Mouse (Mus musculus) thymus, postnatal 0 days (tissue): ENCODE measurements around the gene Syvn1. TPM values are rescaled to one million over a fixed set of nuclear protein-coding genes. Genes with fewer than 3 reads are reported as not detected.

Source experiments
- DNase-seq: peaks from one replicate; pipeline ENCODE4 v3.0.0-alpha.2; 2015; ENCODE audit warnings: low spot score
- polyA plus RNA-seq: library from polyadenylated mRNA; unstranded; fragments of >200 nt; fragmentation: Nextera tagmentation; extraction: Ambion mirVana; gene quantifications from 2 replicates; pipeline ENCODE4 v1.2.1, GENCODE M21; 2015

Syvn1 gene
- polyA plus RNA-seq, 1 experiment from 2014 or later, result 15.1 TPM

DNA sequence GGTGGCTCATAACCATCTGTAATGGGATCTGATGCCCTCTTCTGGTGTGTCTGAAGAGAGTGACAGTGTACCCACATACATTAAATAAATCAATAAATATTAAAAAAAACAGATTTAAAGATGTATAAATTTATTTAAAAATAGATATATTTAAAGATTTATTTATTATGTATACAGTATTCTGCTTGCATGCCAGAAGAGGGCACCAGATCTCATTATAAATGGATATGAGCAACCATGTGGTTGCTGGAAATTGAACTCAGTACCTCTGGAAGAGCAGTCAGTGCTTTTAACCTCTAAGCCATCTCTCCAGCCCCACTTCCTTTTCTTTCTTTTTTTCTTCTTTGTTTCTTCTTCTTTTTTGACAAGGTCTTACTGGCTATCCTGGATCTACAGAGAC is 6.4 kb upstream of the Syvn1 start:
- no peak for DNase-seq

DNA sequence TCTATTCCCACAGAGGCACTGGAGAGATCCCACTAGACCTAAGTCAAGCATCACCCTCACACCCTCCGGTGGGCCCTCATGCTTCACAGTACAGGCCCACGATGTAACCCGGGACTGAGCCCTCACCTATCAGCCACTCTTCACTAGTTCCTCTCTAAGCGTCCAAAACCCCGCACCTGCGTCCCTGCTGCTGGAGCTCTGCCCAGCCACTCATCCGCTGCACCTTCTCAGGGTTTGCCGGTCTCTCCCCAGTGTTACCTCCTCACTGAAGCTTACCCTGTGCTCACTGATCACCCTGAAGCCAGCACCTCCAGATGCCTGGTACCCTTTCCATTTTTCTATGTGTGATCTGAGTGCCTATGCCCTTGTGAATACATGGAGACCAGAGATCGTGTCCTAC is 4.1 kb upstream of the Syvn1 start:
- DNase-seq, result no peak

DNA sequence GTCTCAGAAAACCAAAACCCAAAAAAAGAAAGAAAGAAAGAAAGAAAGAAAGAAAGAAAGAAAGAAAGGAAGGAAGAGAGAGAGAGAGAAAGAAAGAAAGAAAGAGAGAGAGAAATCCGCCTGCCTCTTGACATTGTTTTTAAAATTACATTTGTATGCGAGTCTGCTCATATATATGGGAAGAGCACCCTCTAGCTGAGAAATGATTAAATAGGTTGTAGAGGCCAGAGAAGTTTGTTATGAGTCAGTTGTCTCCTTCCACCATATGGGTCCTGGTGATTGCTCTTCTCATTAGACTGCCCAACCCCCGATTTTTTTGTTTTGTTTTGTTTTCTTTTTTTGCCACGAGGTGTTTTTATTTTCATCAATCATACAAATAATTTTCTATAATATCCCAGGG is 2.3 kb upstream of the Syvn1 start:
- DNase-seq, result peak; percentile 54

DNA sequence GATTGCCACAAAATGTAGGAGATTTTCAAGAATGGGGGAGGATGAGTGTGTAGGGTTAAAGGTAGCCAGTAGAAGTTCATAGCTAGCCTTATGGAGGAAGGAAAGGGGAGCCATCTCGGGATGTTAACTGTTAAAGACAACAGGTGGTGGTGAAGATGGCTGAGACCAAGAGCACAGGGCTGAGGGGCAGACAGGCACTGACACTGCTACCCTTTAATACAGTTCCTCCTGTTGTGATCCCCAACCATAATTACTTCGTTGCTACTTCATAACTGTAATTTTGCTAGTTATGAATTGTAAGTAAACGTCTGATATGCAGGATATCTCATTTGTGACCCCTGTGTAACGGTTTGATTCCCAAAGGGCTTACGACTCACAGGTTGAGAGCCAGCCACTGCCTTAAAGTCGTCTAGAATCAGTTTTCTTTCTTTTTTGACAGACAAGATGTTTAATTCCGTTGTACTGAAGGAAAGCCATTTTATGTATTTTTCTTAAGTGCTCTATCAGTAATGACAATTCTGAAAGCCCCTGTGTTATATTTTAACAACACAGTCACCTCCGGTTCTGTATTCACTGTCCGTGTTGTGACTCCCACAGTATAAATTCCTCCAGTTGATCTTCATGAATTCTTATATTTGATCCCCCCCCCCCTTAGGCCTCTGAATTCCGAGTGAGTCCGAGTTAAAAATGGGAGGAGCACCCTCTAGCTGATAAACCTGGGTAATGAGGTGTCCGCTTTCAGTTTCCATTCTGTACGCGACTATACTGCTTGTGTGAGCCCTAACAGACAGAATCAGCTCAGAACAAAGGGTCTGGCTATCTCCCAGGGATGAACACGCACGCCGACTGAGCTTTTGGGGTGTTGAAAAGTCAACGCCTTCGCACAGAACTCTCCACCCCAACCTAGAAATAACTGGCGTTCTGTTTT is 746 bp upstream of the Syvn1 start:
- no peak for DNase-seq

DNA sequence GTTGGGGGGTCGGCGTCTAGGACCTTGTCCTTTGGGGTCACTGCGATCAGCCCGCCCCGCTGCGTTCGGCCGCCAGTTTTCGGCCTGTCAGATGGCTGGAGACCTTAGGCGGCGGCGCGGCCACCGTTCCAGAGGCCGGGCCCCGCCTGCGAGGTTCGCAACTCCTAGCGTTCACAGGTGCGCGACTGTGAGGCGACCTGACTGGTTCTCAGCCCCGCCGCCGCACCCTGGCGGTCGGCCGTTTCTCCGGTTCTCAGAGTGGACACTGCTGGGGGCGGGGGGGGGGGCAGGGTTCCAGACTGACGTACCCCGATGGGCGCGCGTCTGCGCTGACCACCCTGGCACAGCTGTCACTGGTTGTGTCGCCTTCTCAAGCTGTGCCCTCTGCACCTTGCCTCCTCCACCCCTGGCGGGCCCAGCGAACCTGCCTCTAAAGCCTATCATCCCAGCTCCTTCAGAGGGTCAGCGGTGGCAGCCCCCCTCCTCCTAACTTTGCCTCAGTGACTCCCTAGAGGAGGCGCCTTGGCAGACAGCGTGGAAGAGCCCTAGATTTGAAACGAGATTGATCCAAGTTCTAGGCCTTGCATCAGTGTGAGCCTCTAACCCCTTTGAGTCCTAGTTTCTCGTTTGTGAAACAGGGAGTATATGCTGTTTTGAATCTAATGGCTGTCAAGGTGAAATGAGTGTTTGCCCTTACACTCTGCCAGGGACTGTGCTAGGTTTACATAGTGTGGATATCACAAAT is 950 bp downstream of the Syvn1 start:
- no peak for DNase-seq

DNA sequence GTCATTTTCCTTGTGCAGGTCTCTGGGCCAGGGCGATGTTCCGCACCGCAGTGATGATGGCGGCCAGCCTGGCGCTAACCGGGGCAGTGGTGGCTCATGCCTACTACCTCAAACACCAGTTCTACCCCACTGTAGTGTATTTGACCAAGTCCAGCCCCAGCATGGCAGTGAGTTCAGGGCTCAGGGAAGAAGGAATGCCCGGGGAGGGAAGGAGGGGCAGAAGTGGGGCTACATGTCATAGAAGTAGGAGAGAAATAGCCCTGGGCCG is 1.5 kb downstream of the Syvn1 start:
- no peak for DNase-seq

DNA sequence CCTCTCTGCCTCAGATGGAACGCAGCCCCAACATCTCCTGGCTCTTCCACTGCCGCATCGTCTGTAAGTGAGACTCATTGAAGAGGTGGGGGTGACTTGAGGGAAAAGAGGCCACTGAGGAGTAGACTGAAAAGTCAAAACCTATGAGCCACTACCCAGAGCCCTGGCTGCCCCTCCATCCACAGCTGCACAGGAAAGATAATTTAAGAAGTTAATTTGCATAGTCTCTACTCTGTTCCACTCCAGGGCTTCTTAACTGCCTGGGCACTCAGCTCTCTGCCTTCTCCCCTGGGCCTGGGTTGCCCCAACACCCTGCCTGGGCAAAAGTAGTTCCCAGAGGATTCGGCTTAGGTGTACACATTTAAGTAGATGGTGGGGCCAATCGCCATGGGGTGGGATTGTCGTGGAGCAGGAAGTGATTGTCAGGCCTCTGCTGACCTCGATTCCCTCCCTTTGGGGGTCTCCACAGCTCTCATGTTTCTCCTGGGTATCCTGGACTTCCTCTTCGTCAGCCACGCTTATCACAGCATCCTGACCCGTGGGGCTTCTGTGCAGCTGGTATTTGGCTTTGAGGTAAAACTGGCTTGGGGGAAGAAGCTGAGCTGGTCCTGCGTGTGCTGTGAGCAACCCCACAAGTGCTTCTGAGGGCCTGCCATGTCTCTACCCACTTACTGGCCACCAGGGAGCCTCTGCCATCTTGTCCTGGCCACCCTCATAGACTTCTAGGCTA is 2.5 kb downstream of the Syvn1 start:
- no peak for DNase-seq

DNA sequence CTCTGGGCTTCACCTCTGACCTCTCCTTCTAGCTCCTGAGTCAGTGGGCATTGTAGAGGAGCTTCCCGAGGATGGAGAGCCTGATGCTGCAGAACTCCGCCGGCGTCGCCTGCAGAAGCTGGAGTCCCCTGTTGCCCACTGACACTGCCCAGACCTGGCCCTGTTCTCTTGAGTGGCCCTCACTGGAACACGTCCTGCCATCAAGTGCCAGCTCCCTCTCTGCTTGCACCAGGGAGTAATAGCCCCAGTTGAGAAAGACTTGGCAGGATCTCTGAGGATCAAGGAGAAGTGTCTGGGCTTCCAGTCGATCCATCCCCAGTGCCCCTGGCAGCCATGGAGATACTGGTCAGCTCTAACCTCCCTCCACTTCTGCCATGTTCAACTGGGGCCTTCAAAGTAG is 6.1 kb downstream of the Syvn1 start:
- no peak for DNase-seq

DNA sequence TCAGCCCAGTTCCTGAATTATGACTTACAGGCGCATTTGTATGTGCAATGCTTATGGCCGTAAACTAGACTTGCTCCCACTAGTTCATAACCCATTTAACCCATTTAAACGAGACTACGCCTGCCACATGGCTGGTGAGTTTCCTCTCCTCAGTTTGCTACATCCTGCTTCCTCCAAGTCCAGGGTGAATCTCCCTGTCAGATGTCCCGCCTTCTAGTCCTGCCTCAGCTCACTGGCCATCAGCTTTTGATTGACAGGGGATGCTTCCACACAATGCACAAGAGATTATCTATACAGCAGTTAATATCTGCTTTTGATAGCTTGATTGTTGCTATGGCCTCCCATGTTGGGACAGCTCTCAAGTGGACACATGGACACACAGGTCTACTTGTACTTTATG is 7.9 kb downstream of the Syvn1 start:
- DNase-seq, result no peak

DNA sequence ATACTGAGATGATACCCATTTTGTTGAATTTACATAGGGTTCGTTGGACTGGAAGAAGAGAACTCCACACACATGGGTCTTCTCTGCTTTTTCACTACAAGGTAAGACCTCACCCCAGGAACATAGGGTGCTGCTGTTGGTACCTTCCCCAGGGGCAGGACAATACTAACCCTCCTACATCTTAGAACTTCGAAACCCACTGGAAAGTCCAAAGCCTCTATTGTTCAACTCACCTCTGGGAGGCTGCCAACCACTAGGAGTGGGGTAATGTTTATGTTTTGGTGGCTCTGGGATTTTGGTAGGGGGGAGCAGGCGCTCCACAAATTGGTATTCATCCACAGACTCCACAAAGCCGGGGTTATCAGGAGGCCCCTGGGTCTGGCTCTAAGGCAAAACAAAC is 10.3 kb downstream of the Syvn1 start:
- DNase-seq, result no peak

DNA sequence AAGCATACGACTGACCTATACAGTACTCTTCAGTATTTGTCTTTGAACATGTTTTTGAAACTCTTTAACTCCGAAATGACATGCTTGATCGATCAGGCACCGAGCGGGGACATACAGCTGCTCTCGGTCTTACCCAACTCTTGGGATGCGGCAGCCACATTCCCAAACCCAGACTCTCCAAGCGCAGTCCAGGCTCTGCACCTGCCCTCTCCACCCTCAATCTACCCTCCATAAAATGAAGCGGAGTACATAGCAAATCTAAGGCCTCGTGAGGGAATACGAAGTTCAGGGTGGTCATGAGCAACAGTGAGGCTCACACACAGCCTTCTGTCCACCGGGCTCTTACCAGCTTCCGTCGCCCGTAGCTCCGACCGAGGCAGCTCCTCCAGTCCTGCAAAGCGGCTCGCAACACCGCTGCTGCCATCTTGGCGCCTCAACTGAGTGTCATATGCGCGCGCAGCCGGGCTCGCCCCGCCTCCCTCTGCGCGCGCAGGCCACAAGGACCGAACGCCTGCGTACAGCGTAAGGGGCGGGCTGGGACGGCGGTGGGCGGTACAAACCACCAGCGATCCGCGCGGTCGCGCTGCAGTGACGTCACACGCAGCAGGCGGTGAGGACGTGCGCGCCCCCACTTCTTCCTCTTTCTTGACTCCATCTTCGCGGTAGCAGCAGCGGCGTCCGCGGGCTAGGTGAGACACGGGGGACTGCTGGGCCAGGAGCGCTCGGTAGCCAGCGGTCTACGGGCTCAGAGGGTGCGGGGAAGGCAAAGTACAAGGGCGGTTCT is 11.1 kb downstream of the Syvn1 start, which contains the start of the genes Mrpl49 and Fau:
Gene Mrpl49, minus strand, starts transcription at position 473 of the 784 bp plus-strand sequence.
Gene Fau, plus strand, starts transcription at position 532 of the 784 bp plus-strand sequence.
- peak; percentile 99 for DNase-seq

DNA sequence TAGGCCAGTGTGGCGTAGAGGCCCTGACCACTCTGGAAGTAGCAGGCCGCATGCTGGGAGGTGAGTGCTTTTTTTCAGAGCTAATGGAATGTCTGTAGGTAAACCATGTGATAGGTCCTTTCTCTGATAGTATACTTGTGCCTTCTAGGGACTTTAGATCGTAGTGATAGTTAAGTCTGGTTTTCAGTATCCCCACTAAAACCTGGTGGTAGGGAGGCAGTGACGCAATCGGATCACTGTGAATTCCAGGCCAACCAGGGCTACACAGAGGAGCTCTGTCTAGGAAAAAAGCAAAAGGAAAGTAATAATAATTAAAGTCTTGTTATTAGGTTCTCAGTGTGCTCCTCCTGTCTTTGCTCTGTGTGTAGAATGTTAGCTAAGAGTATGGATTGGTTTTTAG is 12.1 kb downstream of the Syvn1 start:
- no peak for DNase-seq

DNA sequence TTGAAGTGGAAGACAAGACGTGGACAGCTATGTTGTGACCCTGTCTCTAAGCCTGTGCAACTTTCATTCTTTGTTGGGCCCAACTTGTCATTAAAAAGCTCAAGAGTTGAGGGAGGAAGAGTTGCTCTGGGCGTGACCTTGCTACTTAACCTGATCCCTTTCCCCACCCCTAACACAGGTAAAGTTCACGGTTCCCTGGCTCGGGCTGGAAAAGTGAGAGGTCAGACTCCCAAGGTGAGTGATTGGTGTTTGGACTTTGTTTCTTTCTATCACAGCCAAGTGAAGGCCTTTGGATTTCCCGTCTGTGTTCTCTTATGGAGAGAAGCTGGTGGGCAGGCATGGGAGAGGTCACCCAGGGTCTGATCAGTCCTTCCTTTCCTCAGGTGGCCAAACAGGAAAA is 12.6 kb downstream of the Syvn1 start:
- no peak for DNase-seq

DNA sequence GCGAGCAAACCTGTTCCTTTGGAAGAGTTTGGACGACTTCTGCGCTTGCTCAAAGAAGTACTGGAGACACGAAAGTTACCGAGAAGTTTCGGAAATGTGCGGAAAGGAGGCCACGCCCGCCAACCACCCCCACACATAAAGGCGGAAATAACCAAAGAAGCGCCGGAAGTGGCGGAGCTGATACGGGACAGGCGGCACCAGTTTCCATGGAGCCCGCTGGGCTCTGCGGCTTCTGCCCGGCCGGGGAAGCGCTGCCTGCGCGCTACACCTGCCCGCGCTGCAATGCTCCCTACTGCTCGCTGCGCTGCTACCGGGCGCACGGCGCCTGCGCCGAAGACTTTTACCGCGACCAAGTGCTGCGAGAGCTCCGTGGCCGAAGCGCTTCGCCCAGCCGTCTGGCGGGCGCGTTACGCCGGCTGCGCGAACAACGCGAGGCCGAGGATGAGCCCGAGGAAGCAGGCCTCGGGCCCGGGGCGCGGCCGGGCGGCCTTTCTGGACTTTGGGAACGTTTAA is 14.7 kb downstream of the Syvn1 start, which contains the start of gene Znhit2:
Gene Znhit2, plus strand, starts transcription at position 172 of the 513 bp plus-strand sequence.
- DNase-seq, result peak; percentile 97

DNA sequence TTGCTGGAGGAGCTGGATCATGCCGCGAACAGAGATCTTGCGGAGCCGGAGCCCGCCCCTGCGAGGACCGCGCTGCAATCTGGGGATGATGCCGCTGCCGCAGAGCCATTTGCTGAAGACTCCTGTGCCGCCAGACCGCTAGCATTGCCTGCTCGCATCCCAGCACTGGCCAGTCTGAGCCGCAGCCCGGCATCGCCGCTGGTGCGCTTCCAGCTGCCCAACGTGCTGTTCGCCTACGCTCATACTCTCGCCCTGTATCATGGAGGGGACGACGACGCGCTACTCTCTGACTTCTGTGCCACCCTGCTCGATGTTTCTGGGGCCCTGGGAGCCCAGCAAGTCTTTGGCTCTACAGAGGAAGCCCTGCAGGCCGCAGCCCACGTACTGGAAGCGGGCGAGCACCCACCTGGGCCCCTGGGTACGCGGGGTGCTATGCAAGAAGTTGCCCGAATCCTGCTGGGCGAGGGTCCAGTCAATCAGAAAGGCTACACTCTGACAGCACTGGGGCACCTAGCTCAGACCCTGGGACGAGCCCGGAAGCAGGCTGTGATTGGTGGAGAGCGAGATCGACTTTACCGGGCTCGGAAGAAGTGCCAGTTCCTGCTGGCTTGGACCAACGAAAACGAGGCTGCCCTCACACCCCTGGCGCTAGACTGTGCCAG is 15.4 kb downstream of the Syvn1 start:
- peak; percentile 71 for DNase-seq

DNA sequence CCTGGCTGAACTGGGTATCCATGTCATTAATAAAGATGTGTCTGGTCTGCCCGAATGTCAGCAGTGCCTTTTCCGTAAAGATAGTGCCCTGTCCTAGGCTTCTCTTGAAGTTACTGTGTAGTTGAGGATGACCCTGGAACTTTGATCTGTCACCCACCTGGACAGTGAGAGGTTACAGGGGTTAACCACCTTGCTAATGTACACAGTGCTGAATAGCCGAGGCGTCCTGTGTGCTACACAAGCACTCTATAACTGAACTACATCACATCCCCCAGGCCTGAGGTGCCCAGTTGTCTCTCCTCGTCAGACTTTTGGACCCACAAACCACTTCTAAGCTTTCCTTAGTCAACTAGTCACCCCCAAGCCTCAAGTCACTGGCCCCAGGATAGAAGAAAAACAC is 16.0 kb downstream of the Syvn1 start:
- no peak for DNase-seq

DNA sequence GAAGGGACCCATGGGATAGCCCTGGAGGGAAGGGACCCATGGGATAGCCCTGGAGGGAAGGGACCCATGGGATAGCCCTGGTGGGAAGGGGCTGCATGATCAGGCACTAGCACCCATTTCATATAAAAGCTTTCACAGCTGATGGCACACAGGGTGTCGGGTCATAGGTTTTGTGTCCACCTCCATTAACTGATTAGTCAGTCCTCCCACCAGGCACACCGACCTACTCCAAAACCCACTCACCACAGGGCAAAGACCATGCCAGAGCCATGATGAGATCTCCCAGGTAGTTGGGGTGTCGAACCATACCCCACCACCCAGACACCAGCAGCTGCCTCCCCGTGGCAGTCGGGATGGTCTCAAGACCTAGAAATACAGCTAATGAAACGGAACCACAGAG is 16.7 kb downstream of the Syvn1 start:
- DNase-seq, result no peak

DNA sequence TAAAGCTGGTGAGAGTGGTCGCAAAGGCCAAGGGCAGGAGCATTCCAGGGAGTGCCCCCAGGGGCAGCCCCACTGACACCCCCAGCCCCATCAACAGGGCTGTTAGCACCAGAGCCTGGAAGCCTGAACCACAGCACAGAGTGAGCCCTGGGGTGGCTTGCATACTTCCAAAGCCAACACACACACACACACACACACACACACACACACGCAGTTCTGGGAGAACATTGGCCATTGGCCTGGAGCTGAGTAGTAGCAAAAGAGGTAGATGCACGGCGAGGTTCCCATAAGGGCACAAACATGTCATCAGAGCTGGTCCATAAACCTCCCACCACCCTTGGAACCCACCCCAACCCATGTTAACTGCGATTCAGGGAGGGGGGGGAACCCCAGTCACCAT is 20.2 kb downstream of the Syvn1 start:
- no peak for DNase-seq

DNA sequence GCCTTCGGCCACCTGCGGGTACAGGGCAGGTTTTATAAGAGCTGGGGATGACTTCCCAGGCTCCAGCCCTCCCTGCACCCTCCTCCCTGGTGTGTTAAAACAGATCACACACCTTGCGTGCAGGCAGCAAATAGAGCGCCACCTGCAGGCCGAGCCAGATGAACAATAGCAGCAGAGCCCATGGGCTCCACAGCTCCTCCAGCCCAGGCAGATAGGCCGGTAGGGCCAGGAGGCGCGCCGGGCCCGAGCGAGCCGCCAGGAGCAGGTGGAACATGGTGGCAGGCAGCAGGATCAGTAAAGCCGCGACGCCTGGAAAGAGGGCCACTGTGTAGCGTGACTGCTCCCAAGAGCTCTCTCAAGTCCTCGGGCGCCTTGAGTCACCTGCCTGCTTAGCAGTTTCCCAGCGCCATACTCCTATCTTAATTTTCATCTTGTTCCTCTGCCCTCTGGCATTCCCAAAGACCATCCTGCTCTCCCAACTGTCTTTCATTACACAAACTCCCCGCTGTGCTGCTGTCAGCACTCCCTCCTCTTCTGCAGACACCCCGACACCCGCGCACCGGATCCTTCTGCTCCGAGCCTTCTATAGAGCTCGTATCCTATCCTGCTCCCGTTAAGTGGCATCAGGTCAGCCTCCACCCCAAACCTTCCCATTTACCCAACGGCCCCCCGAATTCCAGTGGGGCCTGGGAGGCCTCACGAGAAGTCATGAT is 20.8 kb downstream of the Syvn1 start:
- peak; percentile 88 for DNase-seq
